Mouse (Mus musculus) stomach, embryonic 16.5 days (tissue): ENCODE results near the gene Azin2. TPM values are rescaled to one million over a fixed set of nuclear protein-coding genes. Genes with fewer than 3 reads are reported as not detected.

Experiments
- ATAC-seq: fragments of 200-750 bp; cut with Nextera tagmentation; 2 replicates; pipeline ENCODE4 v1.8.0; 2017; ENCODE audit warnings: moderate number of reproducible peaks, moderate TSS enrichment; ENCODE audit not compliant: insufficient read depth, low FRiP score
- H3K27ac ChIP-seq: fragments of 300-500 bp; sonication (generic); 2 replicates; pipeline ENCODE4 v1.5.1; 2014; ENCODE audit warnings: low read length
- H3K27me3 ChIP-seq: fragments of 300-500 bp; sonication (generic); 2 replicates; pipeline ENCODE4 v1.6.1; 2014; ENCODE audit warnings: low read length, control low read depth, mixed read lengths; ENCODE audit not compliant: control insufficient read depth, insufficient read depth
- H3K36me3 ChIP-seq: fragments of 300-500 bp; sonication (generic); 2 replicates; pipeline ENCODE4 v1.6.1; 2014; ENCODE audit warnings: low read length; ENCODE audit not compliant: control insufficient read depth, insufficient read depth
- H3K4me1 ChIP-seq: fragments of 300-500 bp; sonication (generic); 2 replicates; pipeline ENCODE4 v1.6.1; 2014; ENCODE audit warnings: low read length, control low read depth, mixed read lengths; ENCODE audit not compliant: control insufficient read depth, insufficient read depth
- H3K4me2 ChIP-seq: fragments of 300-500 bp; sonication (generic); 2 replicates; pipeline ENCODE4 v1.6.1; 2014; ENCODE audit warnings: low read depth, low read length, mixed read lengths
- H3K4me3 ChIP-seq: fragments of 300-500 bp; sonication (generic); replicated peaks from 2 replicates; pipeline ENCODE4 v1.5.1; 2014; ENCODE audit warnings: mild to moderate bottlenecking, low read length
- H3K9ac ChIP-seq: fragments of 300-500 bp; sonication (generic); 2 replicates; pipeline ENCODE4 v1.6.1; 2014; ENCODE audit warnings: low read length
- H3K9me3 ChIP-seq: fragments of 300-500 bp; sonication (generic); replicated peaks from 2 replicates; pipeline ENCODE4 v1.6.1; 2016; ENCODE audit warnings: low read length, control low read depth; ENCODE audit not compliant: control insufficient read depth
- WGBS: fragments of 180-500 bp; shearing (Covaris S2); extraction: QIAGEN DNeasy Blood & Tissue Kit; methylation state at CpG from one replicate; pipeline ENCODE4 v1.1.7; 2014; 5-methylcytosine and 5-hydroxymethylcytosine counted together
- polyA plus RNA-seq: library from polyadenylated mRNA; unstranded; fragments of >200 nt; fragmentation: Nextera tagmentation; extraction: Ambion mirVana; gene quantifications from 2 replicates; pipeline ENCODE4 v1.2.1, GENCODE M21; 2015

Gene Azin2
- polyA plus RNA-seq, 1 experiment from 2014 or later = 14.3 TPM

DNA sequence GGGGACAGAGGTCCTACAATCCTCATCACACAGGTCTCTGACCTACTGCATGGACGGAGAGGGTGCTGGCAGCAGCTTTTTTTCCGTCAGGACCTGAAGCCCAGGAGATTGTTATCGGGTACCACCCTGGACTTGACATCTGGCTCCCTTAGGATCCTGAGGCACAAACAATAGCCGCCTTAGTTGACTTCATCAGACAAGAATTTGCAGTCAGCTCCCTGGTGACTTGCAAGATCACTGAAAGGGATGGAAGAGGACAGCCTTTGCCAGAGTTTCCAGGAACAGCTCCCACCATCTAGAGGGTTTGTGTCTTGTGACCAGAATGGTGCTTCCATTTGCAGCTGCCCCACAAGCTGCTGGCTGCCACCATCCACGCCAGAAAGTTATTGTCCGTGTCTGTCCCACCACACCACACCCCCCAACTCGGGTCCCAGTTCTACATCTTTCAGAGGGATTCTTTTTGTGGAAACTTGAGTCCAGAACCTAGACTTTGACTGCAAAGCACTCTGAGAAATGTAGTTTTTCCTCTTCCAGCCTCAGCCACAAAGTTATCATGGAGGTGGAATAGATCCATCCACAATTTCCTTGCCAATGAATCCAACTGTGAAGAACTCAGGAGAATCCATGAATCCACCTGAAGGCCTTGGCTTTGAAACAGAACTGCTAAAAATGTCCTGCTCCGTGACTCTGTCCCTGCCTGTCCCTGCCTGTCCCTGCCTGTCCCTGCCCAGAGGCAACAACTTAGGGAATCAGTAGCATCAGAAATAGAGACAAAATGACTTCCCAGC lies 51.8 kb downstream of the Azin2 start:
- Histone ChIP-seq H3K27ac (no peak overlapping the region), H3K9me3 (no peaks in the 10 kb centered on the region), H3K4me1 (no peaks in the 10 kb centered on the region), H3K4me3 (no peak overlapping the region), H3K27me3 (no peaks in the 10 kb centered on the region), H3K36me3 (no peaks in the 10 kb centered on the region), H3K4me2 (no peak overlapping the region), H3K9ac (no peak overlapping the region)
- 73% methylated on average over 8 of the region's 8 CpGs for WGBS
- ATAC-seq = no peak

- Histone ChIP-seq H3K4me1 (no peaks in the 10 kb centered on the region), H3K4me3 (no peak overlapping the region), H3K36me3 (no peaks in the 10 kb centered on the region), H3K9me3 (no peaks in the 10 kb centered on the region), H3K4me2 (no peak overlapping the region), H3K27ac (no peak overlapping the region), H3K27me3 (no peaks in the 10 kb centered on the region), H3K9ac (no peak overlapping the region)
- no peak for ATAC-seq
- 87% methylated on average over 14 of the region's 14 CpGs for WGBS
Observed at GRCm38 (mm10) chr4:128909378-128909831, 52.8 kb downstream of the Azin2 start.

GRCm38 (mm10) chr4:128908586-128909377 lies 53.5 kb downstream of the Azin2 start:
- ATAC-seq = no peak

GRCm38 (mm10) chr4:128907238-128907968 lies 54.8 kb downstream of the Azin2 start:
- Histone ChIP-seq H3K27ac (no peak overlapping the region), H3K9ac (no peak overlapping the region), H3K4me1 (0 out of 2 replicates have a peak, but pooled peaks cover 3% of the 10 kb centered on the region), H3K4me3 (no peak overlapping the region), H3K36me3 (no peaks in the 10 kb centered on the region), H3K27me3 (no peaks in the 10 kb centered on the region), H3K9me3 (no peaks in the 10 kb centered on the region), H3K4me2 (no peak overlapping the region)
- WGBS = 58% methylated on average over 12 of the region's 12 CpGs
- ATAC-seq = peak; percentile 35; the same call in 1 of the 2 replicates

More at GRCm38 (mm10) chr4:128908586-128909377, 53.5 kb downstream of the Azin2 start:
- H3K4me2 ChIP-seq = no peak overlapping the region
- H3K4me1 ChIP-seq = 0 out of 2 replicates have a peak, but pooled peaks cover 3% of the 10 kb centered on the region
- no peak overlapping the region for H3K4me3 ChIP-seq
- H3K27ac ChIP-seq = no peak overlapping the region
- 62% methylated on average over 24 of the region's 24 CpGs for WGBS
- no peaks in the 10 kb centered on the region for H3K27me3 ChIP-seq
- no peak overlapping the region for H3K9ac ChIP-seq
- H3K9me3 ChIP-seq = no peaks in the 10 kb centered on the region
- H3K36me3 ChIP-seq = no peaks in the 10 kb centered on the region

DNA sequence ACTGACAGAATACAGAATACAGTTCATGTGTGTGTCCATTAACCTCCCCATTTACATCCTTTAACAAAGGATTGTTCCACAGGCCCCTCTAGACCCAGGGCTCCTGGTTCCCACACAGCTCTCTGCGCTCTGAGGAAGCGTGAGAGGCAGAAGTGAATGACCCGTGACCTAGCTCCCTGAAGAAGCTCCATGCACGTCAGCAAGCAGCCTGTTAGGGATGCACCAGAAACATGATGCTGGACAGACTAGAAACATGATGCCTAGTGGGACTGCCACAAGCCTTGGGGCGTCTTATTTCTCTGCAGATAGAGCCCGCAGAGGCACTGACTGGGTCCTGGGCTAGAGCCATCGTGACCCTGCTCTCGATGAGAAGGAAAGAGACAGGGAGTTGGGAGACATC lies 55.5 kb downstream of the Azin2 start:
- Histone ChIP-seq H3K27me3 (no peaks in the 10 kb centered on the region), H3K9me3 (no peaks in the 10 kb centered on the region), H3K36me3 (no peaks in the 10 kb centered on the region), H3K4me1 (0 out of 2 replicates have a peak, but pooled peaks cover 3% of the 10 kb centered on the region), H3K4me2 (no peak overlapping the region), H3K27ac (no peak overlapping the region), H3K9ac (no peak overlapping the region), H3K4me3 (no peak overlapping the region)
- 61% methylated on average over 8 of the region's 8 CpGs for WGBS
- ATAC-seq = no peak

DNA sequence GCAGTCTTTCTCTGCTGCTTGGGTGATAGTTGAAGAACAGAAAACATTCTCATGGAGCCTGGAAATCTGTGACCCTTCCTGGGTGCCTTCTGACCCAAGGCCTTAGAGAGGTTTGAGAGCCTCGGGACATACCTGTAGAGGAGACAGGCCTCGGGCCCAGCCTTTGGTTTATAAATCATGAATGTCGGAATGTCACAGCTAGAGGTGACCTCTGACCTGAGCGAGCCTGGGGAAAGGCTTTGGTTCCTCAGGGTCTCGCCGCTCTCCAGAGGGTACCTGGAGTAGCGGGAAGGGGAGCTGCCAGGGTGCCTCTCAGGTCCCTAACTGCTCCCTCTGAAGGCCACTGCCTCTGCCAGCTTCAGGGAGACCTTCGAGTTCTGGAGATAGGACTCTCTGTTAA lies 57.0 kb downstream of the Azin2 start:
- H3K4me3 ChIP-seq = no peak overlapping the region
- no peaks in the 10 kb centered on the region for H3K36me3 ChIP-seq
- H3K9me3 ChIP-seq = no peaks in the 10 kb centered on the region
- H3K27me3 ChIP-seq = no peaks in the 10 kb centered on the region
- H3K9ac ChIP-seq = no peak overlapping the region
- no peak for ATAC-seq
- 0 out of 2 replicates have a peak, but pooled peaks cover 3% of the 10 kb centered on the region for H3K4me1 ChIP-seq
- 38% methylated on average over 8 of the region's 8 CpGs for WGBS
- no peak overlapping the region for H3K27ac ChIP-seq
- H3K4me2 ChIP-seq = no peak overlapping the region

DNA sequence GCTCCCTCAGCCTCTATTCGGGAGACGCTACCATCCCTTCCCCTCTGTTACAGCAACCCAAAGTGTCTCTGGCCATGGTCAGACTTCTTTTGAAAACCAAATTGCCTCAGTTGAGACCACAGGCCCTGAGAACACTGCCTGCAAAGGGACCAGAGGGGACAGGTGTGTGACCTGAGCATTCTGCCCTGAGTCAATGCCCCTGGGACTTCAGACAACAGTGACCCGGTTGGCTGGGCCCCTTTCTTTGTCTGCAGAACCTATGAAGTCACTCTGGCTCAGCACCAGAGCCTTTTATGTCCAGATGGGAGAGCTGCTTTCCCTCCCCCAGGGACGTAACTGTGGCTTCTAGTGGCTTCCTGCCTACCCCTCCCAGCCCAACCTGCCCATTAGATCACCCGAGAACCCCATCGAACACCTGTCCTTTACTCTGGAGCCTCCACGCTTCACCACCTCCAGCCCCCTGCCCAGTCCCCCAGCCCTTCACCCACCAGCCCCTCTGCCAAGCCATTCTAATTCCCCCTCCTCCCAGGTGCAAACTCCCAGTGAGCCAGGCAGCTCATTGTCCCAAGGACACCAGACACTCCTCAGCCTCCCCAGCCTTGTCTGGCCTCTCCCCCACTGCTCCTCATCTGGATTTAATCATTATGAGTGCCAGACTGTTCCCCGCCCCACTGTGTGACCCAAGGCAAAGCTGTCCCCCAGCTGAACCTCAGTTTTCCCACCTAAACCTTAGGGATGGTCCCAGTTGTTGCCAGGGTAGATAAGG lies 58.0 kb downstream of the Azin2 start:
- peaks cover 10% of the 10 kb centered on the region for H3K4me1 ChIP-seq
- WGBS = 61% methylated on average over 8 of the region's 8 CpGs
- no peak for ATAC-seq

DNA sequence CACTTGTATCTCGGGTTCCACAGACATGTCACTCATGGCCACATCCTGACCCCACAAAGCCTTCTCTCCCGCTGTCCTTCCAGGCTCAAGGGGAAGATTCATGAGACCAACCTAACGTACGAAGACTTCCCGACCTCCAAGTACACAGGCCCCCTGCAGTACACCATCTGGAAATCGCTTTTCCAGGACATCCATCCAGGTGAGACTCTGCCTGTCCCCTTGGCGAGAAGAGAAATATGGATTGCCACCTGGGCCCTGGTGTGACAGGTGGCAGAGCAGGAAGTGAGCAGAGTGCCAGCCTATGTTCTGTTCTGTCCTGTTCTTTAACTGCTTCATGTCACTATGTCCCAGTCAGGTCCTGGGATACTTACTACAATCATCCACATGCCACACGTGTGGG lies 59.9 kb downstream of the Azin2 start:
- 77% methylated on average over 8 of the region's 8 CpGs for WGBS
- Histone ChIP-seq H3K27ac (no peak overlapping the region), H3K4me2 (no peak overlapping the region), H3K9me3 (no peaks in the 10 kb centered on the region), H3K36me3 (no peaks in the 10 kb centered on the region), H3K4me1 (peaks cover 25% of the 10 kb centered on the region), H3K9ac (no peak overlapping the region), H3K27me3 (no peaks in the 10 kb centered on the region), H3K4me3 (no peak overlapping the region)
- no peak for ATAC-seq

More for the DNA sequence above, 58.0 kb downstream of the Azin2 start:
- H3K36me3 ChIP-seq = no peaks in the 10 kb centered on the region
- H3K4me3 ChIP-seq = no peak overlapping the region
- H3K27me3 ChIP-seq = no peaks in the 10 kb centered on the region
- no peaks in the 10 kb centered on the region for H3K9me3 ChIP-seq
- no peak overlapping the region for H3K9ac ChIP-seq
- H3K27ac ChIP-seq = no peak overlapping the region
- H3K4me2 ChIP-seq = no peak overlapping the region
